Mouse (Mus musculus) thymus, adult 2 months (tissue): ENCODE data around the gene Tnni3k. TPM values are rescaled to one million over a fixed set of nuclear protein-coding genes. Genes with fewer than 3 reads are reported as not detected.

Experiments
- DNase-seq: peaks from one replicate; pipeline ENCODE4 v3.0.0; 2021
- H3K27ac ChIP-seq: fragments of 200-500 bp; 2 replicates; pipeline ENCODE4 v1.5.1; 2012; ENCODE audit warnings: low read length, control low read depth; ENCODE audit not compliant: control insufficient read depth, insufficient read depth
- H3K27me3 ChIP-seq: fragments of 200-500 bp; 2 replicates; pipeline ENCODE4 v1.6.1; 2012; ENCODE audit warnings: mild to moderate bottlenecking, low read length, moderate library complexity, mixed read lengths; ENCODE audit not compliant: control insufficient read depth, insufficient read depth
- H3K36me3 ChIP-seq: fragments of 200-500 bp; 2 replicates; pipeline ENCODE4 v1.6.1; 2012; ENCODE audit warnings: mild to moderate bottlenecking, low read length, moderate library complexity; ENCODE audit not compliant: control insufficient read depth, insufficient read depth
- H3K4me1 ChIP-seq: fragments of 200-500 bp; replicated peaks from 2 replicates; pipeline ENCODE4 v1.6.1; 2012; ENCODE audit warnings: low read length; ENCODE audit not compliant: control insufficient read depth, insufficient read depth
- H3K4me3 ChIP-seq: fragments of 200-500 bp; 2 replicates; pipeline ENCODE4 v1.5.1; 2012; ENCODE audit warnings: mild to moderate bottlenecking, low read length, control low read depth, moderate library complexity; ENCODE audit not compliant: control insufficient read depth, insufficient read depth
- CTCF ChIP-seq: fragments of 200-500 bp; IDR thresholded peaks from 2 replicates; pipeline ENCODE4 v1.5.1; 2012; ENCODE audit warnings: mild to moderate bottlenecking, control low read depth, low read length, moderate library complexity, borderline replicate concordance; ENCODE audit not compliant: control insufficient read depth, poor library complexity, insufficient read depth; ENCODE audit errors: extremely low read depth
- POLR2A ChIP-seq: fragments of 200-500 bp; IDR thresholded peaks from 2 replicates; pipeline ENCODE4 v1.6.1; 2012; ENCODE audit warnings: mild to moderate bottlenecking, low read length, control low read depth, moderate library complexity; ENCODE audit not compliant: control insufficient read depth, poor library complexity, insufficient read depth; ENCODE audit errors: extremely low read depth
- WGBS: fragments of 180-500 bp; shearing (Covaris S2); methylation state at CpG from one replicate; pipeline ENCODE4 v1.1.7; 2018; 5-methylcytosine and 5-hydroxymethylcytosine counted together
- polyA plus RNA-seq: library from polyadenylated mRNA; depleted of rRNA; stranded (reverse); fragments of >200 nt; gene quantifications from 2 replicates; pipeline ENCODE4 v1.2.3, GENCODE M21; 2012

Gene Tnni3k
- polyA plus RNA-seq, 1 experiment: 3.4 TPM

GRCm38 (mm10) chr3:154793571-154793970 is 261.6 kb downstream of the Tnni3k start:
- Histone ChIP-seq H3K27ac (no peak overlapping the region), H3K4me3 (no peak overlapping the region), H3K36me3 (no peaks in the 10 kb centered on the region), H3K27me3 (no peaks in the 10 kb centered on the region), H3K4me1 (no peaks in the 10 kb centered on the region)
- no peak for TF ChIP-seq POLR2A
- no peak for TF ChIP-seq CTCF
- WGBS: 88% methylated on average over 4 of the region's 4 CpGs
- DNase-seq: no peak

GRCm38 (mm10) chr3:154787611-154788010 is 267.6 kb downstream of the Tnni3k start:
- no peak overlapping the region for H3K27ac ChIP-seq
- no peak for DNase-seq
- WGBS: 73% methylated on average over 3 of the region's 3 CpGs
- H3K4me1 ChIP-seq: no peaks in the 10 kb centered on the region
- TF ChIP-seq POLR2A (no peak), CTCF (no peak)
- H3K4me3 ChIP-seq: no peak overlapping the region
- no peaks in the 10 kb centered on the region for H3K36me3 ChIP-seq
- no peaks in the 10 kb centered on the region for H3K27me3 ChIP-seq

- WGBS: 96% methylated on average over 9 of the region's 9 CpGs
- no peaks in the 10 kb centered on the region for H3K36me3 ChIP-seq
- no peak for DNase-seq
Measured at GRCm38 (mm10) chr3:154786354-154786753, 268.9 kb downstream of the Tnni3k start.

GRCm38 (mm10) chr3:154778836-154779595 is 276.2 kb downstream of the Tnni3k start:
- no peak overlapping the region for H3K4me3 ChIP-seq
- H3K36me3 ChIP-seq: no peaks in the 10 kb centered on the region
- DNase-seq: no peak
- H3K27ac ChIP-seq: no peak overlapping the region
- TF ChIP-seq POLR2A (no peak), CTCF (no peak)
- no peaks in the 10 kb centered on the region for H3K27me3 ChIP-seq
- no peaks in the 10 kb centered on the region for H3K4me1 ChIP-seq
- WGBS: 69% methylated on average over 6 of the region's 6 CpGs

More at GRCm38 (mm10) chr3:154786354-154786753, 268.9 kb downstream of the Tnni3k start:
- no peak overlapping the region for H3K4me3 ChIP-seq
- TF ChIP-seq CTCF (no peak), POLR2A (no peak)
- no peak overlapping the region for H3K27ac ChIP-seq
- no peaks in the 10 kb centered on the region for H3K27me3 ChIP-seq
- H3K4me1 ChIP-seq: no peaks in the 10 kb centered on the region

GRCm38 (mm10) chr3:154771651-154772050 is 283.6 kb downstream of the Tnni3k start:
- H3K27ac ChIP-seq: no peak overlapping the region
- WGBS: 86% methylated on average over 2 of the region's 2 CpGs
- no peak overlapping the region for H3K4me3 ChIP-seq
- no peak for TF ChIP-seq CTCF
- TF ChIP-seq POLR2A: no peak
- no peaks in the 10 kb centered on the region for H3K4me1 ChIP-seq
- H3K36me3 ChIP-seq: no peaks in the 10 kb centered on the region
- DNase-seq: no peak
- H3K27me3 ChIP-seq: no peaks in the 10 kb centered on the region

GRCm38 (mm10) chr3:154766321-154766720 is 288.9 kb downstream of the Tnni3k start:
- WGBS: 89% methylated on average over 4 of the region's 4 CpGs
- TF ChIP-seq POLR2A (no peak), CTCF (no peak)
- H3K27me3 ChIP-seq: no peaks in the 10 kb centered on the region
- DNase-seq: no peak
- no peaks in the 10 kb centered on the region for H3K4me1 ChIP-seq
- no peaks in the 10 kb centered on the region for H3K36me3 ChIP-seq
- no peak overlapping the region for H3K4me3 ChIP-seq
- no peak overlapping the region for H3K27ac ChIP-seq
